Mouse (Mus musculus) cerebellum, adult 11-12 months (tissue): ENCODE measurements around the gene Panx3.

Experiments used
- DNase-seq: peaks from one replicate; pipeline ENCODE4 v3.0.0; 2022

The Panx3 gene

GRCm38 (mm10) chr9:37632305-37632704, 36.7 kb downstream of the Panx3 start:
- DNase-seq, result no peak

GRCm38 (mm10) chr9:37629941-37630340, 39.1 kb downstream of the Panx3 start:
- no peak for DNase-seq

- no peak for DNase-seq
Observed at GRCm38 (mm10) chr9:37628581-37628980, 40.5 kb downstream of the Panx3 start.

GRCm38 (mm10) chr9:37627263-37627662, 41.8 kb downstream of the Panx3 start:
- no peak for DNase-seq

GRCm38 (mm10) chr9:37626103-37626567, 42.9 kb downstream of the Panx3 start:
- peak; percentile 12 for DNase-seq

- peak; percentile 60 for DNase-seq
Observed at GRCm38 (mm10) chr9:37625641-37626040, 43.4 kb downstream of the Panx3 start.

GRCm38 (mm10) chr9:37625129-37625528, 43.9 kb downstream of the Panx3 start:
- DNase-seq, result no peak

GRCm38 (mm10) chr9:37624502-37624901, 44.5 kb downstream of the Panx3 start:
- DNase-seq, result no peak

GRCm38 (mm10) chr9:37623981-37624380, 45.1 kb downstream of the Panx3 start:
- DNase-seq, result no peak

GRCm38 (mm10) chr9:37621290-37621689, 47.7 kb downstream of the Panx3 start:
- peak; percentile 80 for DNase-seq

- peak; percentile 37 for DNase-seq
Observed at GRCm38 (mm10) chr9:37616770-37617169, 52.3 kb downstream of the Panx3 start.

- DNase-seq, result peak; percentile 10
Observed at GRCm38 (mm10) chr9:37615220-37615619, 53.8 kb downstream of the Panx3 start.

- no peak for DNase-seq
Observed at GRCm38 (mm10) chr9:37614316-37614715, 54.7 kb downstream of the Panx3 start.

GRCm38 (mm10) chr9:37613911-37614280, 55.1 kb downstream of the Panx3 start:
- no peak for DNase-seq

- DNase-seq, result peak; percentile 90
Observed at GRCm38 (mm10) chr9:37613182-37613910, 55.7 kb downstream of the Panx3 start, which contains the start of gene Spa17. TSS of gene Spa17 (minus strand) at chr9:37613722.
